Mouse (Mus musculus) CH12.LX (cell line): ENCODE measurements around the gene Klhl3. TPM values are rescaled to one million over a fixed set of nuclear protein-coding genes. Genes with fewer than 3 reads are reported as not detected.

Experiments
- DNase-seq: peaks from one replicate; pipeline ENCODE4 v3.0.0-alpha.2; 2013; ENCODE audit errors: extremely low read depth
- H3K27ac ChIP-seq: 2 replicates; pipeline ENCODE4 v1.5.1; 2012; ENCODE audit warnings: low read depth, mild to moderate bottlenecking, control low read depth, moderate library complexity; ENCODE audit not compliant: insufficient read depth
- H3K27me3 ChIP-seq: replicated peaks from 2 replicates; pipeline ENCODE3; 2012; ENCODE audit warnings: inconsistent platforms
- H3K36me3 ChIP-seq, 2 experiments: replicated peaks in 1 of 2; 2 replicates each; pipeline versions ENCODE3 to v1.6.1; 2012; ENCODE audit warnings: inconsistent platforms in 1 of 2, low read length in 1 of 2, mild to moderate bottlenecking in 1 of 2, mixed read lengths in 1 of 2, moderate library complexity in 1 of 2; ENCODE audit not compliant: control insufficient read depth in 1 of 2, insufficient read depth in 1 of 2
- H3K4me1 ChIP-seq, 2 experiments: 2 replicates each; pipeline ENCODE4 v1.6.1; 2012; ENCODE audit warnings: inconsistent platforms in 1 of 2, moderate library complexity in 1 of 2; ENCODE audit not compliant: insufficient read depth in 2 of 2, control insufficient read depth in 1 of 2
- H3K4me2 ChIP-seq: 2 replicates; pipeline ENCODE4 v1.6.1; 2012; ENCODE audit warnings: low read depth, mild to moderate bottlenecking, control low read depth; ENCODE audit not compliant: poor library complexity, insufficient read depth, severe bottlenecking
- H3K4me3 ChIP-seq, 3 experiments: fragments of 150-350 bp in 1 of 3; sonication (generic) in 1 of 3; replicated peaks in 1 of 3; 2 replicates each; pipeline versions ENCODE3 to v1.5.1; 2011 to 2012; ENCODE audit warnings: low read depth in 2 of 3, low read length in 2 of 3, mild to moderate bottlenecking in 2 of 3, moderate library complexity in 2 of 3, control low read depth in 1 of 3, improper control_type of control experiment in 1 of 3, inconsistent platforms in 1 of 3, mixed read lengths in 1 of 3; ENCODE audit not compliant: poor library complexity in 1 of 3
- H3K79me2 ChIP-seq: replicated peaks from 2 replicates; pipeline ENCODE4 v1.6.1; 2012; ENCODE audit warnings: mild to moderate bottlenecking, moderate library complexity; ENCODE audit not compliant: control insufficient read depth, poor library complexity, insufficient read depth, severe bottlenecking; ENCODE audit errors: extremely low read depth
- H3K9ac ChIP-seq: 2 replicates; pipeline ENCODE4 v1.6.1; 2012; ENCODE audit warnings: low read depth, mild to moderate bottlenecking, control low read depth, moderate library complexity; ENCODE audit not compliant: insufficient read depth
- H3K9me3 ChIP-seq: replicated peaks from 2 replicates; pipeline ENCODE3; 2012; ENCODE audit warnings: low read length, inconsistent platforms, mixed read lengths
- BHLHE40 ChIP-seq: IDR thresholded peaks from 2 replicates; pipeline ENCODE4 v1.6.1; 2011; ENCODE audit warnings: mild to moderate bottlenecking, low read depth, low read length, improper control_type of control experiment
- CHD1 ChIP-seq: IDR thresholded peaks from 2 replicates; pipeline ENCODE4 v1.6.1; 2012; ENCODE audit warnings: low read depth, low read length, improper control_type of control experiment, inconsistent platforms
- CHD2 ChIP-seq: IDR thresholded peaks from 2 replicates; pipeline ENCODE4 v1.6.1; 2011; ENCODE audit warnings: low read length, improper control_type of control experiment
- CTCF ChIP-seq, 2 experiments: IDR thresholded peaks in 1 of 2; conservative IDR thresholded peaks in 1 of 2; 2 replicates each; pipeline ENCODE4 v1.5.1; 2011 to 2012; ENCODE audit warnings: low read depth in 2 of 2, low read length in 2 of 2, improper control_type of control experiment in 1 of 2, inconsistent platforms in 1 of 2, mild to moderate bottlenecking in 1 of 2, moderate library complexity in 1 of 2
- ETS1 ChIP-seq: conservative IDR thresholded peaks from 2 replicates; pipeline ENCODE4 v1.6.1; 2012; ENCODE audit warnings: low read depth, mild to moderate bottlenecking, inconsistent platforms, low read length, improper control_type of control experiment, moderate library complexity
- GABPA ChIP-seq: IDR thresholded peaks from 2 replicates; pipeline ENCODE4 v1.6.1; 2012; ENCODE audit warnings: low read depth, low read length, improper control_type of control experiment, inconsistent platforms; ENCODE audit not compliant: insufficient replicate concordance
- HCFC1 ChIP-seq: IDR thresholded peaks from 2 replicates; pipeline ENCODE4 v1.6.1; 2012; ENCODE audit warnings: low read depth, mild to moderate bottlenecking, inconsistent platforms, low read length, improper control_type of control experiment
- JUND ChIP-seq: conservative IDR thresholded peaks from 2 replicates; pipeline ENCODE4 v1.6.1; 2011; ENCODE audit warnings: low read depth, low read length, improper control_type of control experiment
- MAFK ChIP-seq: IDR thresholded peaks from 2 replicates; pipeline ENCODE4 v1.6.1; 2011; ENCODE audit warnings: low read length, improper control_type of control experiment; ENCODE audit not compliant: insufficient replicate concordance
- MAZ ChIP-seq: IDR thresholded peaks from 2 replicates; pipeline ENCODE4 v1.6.1; 2012; ENCODE audit warnings: low read depth, mild to moderate bottlenecking, inconsistent platforms, low read length, improper control_type of control experiment, moderate library complexity
- MXI1 ChIP-seq: IDR thresholded peaks from 2 replicates; pipeline ENCODE4 v1.6.1; 2011; ENCODE audit warnings: mild to moderate bottlenecking, low read depth, low read length, improper control_type of control experiment
- NELFE ChIP-seq: IDR thresholded peaks from 2 replicates; pipeline ENCODE4 v1.6.1; 2011; ENCODE audit warnings: low read depth, low read length, improper control_type of control experiment
- PAX5 ChIP-seq: IDR thresholded peaks from 2 replicates; pipeline ENCODE4 v1.6.1; 2012; ENCODE audit warnings: low read length, inconsistent platforms, mixed read lengths
- POLR2A ChIP-seq: IDR thresholded peaks from 2 replicates; pipeline ENCODE4 v1.6.1; 2011; ENCODE audit warnings: low read depth, mild to moderate bottlenecking, improper control_type of control experiment, low read length
- POLR2AphosphoS2 ChIP-seq: IDR thresholded peaks from 2 replicates; pipeline ENCODE4 v1.6.1; 2011; ENCODE audit warnings: low read depth, low read length, improper control_type of control experiment
- RAD21 ChIP-seq: IDR thresholded peaks from 2 replicates; pipeline ENCODE4 v1.6.1; 2011; ENCODE audit warnings: low read depth, mild to moderate bottlenecking, low read length, improper control_type of control experiment, moderate library complexity
- SIN3A ChIP-seq: IDR thresholded peaks from 2 replicates; pipeline ENCODE4 v1.6.1; 2012; ENCODE audit warnings: low read length, improper control_type of control experiment, inconsistent platforms
- TCF12 ChIP-seq: IDR thresholded peaks from 2 replicates; pipeline ENCODE4 v1.6.1; 2014; ENCODE audit warnings: low read depth, mild to moderate bottlenecking, inconsistent platforms, low read length, improper control_type of control experiment
- USF1 ChIP-seq: IDR thresholded peaks from 2 replicates; pipeline ENCODE4 v1.6.1; 2014; ENCODE audit warnings: low read depth, mild to moderate bottlenecking, inconsistent platforms, low read length, improper control_type of control experiment
- ZKSCAN1 ChIP-seq: IDR thresholded peaks from 2 replicates; pipeline ENCODE4 v1.6.1; 2012; ENCODE audit warnings: low read depth, inconsistent platforms, low read length, improper control_type of control experiment, borderline replicate concordance
- ZNF384 ChIP-seq: IDR thresholded peaks from 2 replicates; pipeline ENCODE4 v1.6.1; 2012; ENCODE audit warnings: low read depth, low read length, improper control_type of control experiment, inconsistent platforms
- dilution Hi-C: fragments of 300-500 bp; cut with MboI; formaldehyde crosslinking; loops from 2 replicates; pipeline ENCODE4 v1.14.3; 2020; ENCODE audit warnings: low sequenced_read_pairs; ENCODE audit not compliant: extremely low pct_unique_long_range_greater_than_20kb, extremely low pct_ligation_motif_present
- in situ Hi-C: fragments of 300-500 bp; cut with MboI; formaldehyde crosslinking; loops from 3 replicates; pipeline ENCODE4 v1.14.3; 2019; ENCODE audit warnings: low sequenced_read_pairs, low pct_ligation_motif_present, low pct_unique_long_range_greater_than_20kb, mixed read lengths
- polyA plus RNA-seq: library from polyadenylated mRNA; unstranded; fragments of >175 nt; gene quantifications from 2 replicates; pipeline ENCODE4 v1.2.1, GENCODE M21; 2012; ENCODE audit warnings: low read depth; ENCODE audit not compliant: insufficient read length
- total RNA-seq, 2 experiments: library from RNA; depleted of rRNA; stranded (reverse); fragments of 300-350 nt in 1 of 2; fragments of >200 nt in 1 of 2; gene quantifications; 2 replicates each; pipeline ENCODE4 v1.2.3; 2012 to 2014

Klhl3 gene
- total and polyA plus RNA-seq, 3 experiments, result not detected

DNA sequence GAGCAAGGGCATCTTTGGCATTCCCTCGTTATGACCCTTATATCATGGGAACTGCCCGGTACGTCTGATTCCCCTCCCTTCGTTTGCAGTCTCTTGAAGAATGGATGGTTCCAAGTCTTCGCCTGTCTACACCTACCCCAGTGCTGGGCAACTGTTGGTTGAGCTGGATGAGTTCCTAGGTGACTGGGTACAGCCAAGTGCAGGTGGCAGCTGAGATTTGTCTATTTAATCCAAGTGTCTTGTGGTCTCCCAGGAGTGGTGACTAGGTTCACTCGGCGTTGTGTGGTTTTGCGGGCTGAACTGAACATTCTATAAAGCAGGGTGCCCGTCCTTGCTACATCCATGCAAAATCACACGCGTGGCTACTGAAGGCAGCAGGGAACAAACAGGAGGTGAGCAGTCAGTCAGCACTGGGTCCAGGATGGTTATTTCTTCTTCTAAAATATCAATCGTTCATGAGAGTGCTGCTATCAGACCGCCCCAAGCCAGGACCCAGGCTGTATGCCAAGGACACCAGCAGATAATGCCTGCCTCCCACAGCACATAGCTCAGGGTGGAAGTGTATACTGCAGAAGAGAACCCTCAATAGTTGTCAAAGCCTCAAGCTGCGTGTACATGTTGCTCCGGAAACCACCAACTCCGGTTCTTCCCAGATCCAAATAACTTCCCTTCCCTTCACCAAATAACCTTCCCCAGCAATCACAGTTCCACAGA, 87.5 kb downstream of the Klhl3 start:
- Histone ChIP-seq H3K4me3 (no peak overlapping the region), H3K79me2 (no peaks in the 10 kb centered on the region), H3K4me2 (no peak overlapping the region), H3K4me1 (no peaks in the 10 kb centered on the region), H3K27ac (no peak overlapping the region), H3K9ac (no peak overlapping the region), H3K9me3 (peaks cover 78% of the 10 kb centered on the region), H3K36me3 (no peaks in the 10 kb centered on the region), H3K27me3 (peaks cover 4% of the 10 kb centered on the region)
- TF ChIP-seq TCF12 (no peak), CHD1 (no peak), BHLHE40 (no peak), CHD2 (no peak), GABPA (no peak), POLR2A (no peak), MXI1 (no peak)
- no peak for DNase-seq
- in situ Hi-C loops, result no loop called here
- dilution Hi-C loops, result no loop called here

GRCm38 (mm10) chr13:58023726-58024453, 89.5 kb downstream of the Klhl3 start:
- dilution Hi-C loops, result no loop called here
- Histone ChIP-seq H3K4me3 (no peak overlapping the region), H3K79me2 (no peaks in the 10 kb centered on the region), H3K4me2 (no peak overlapping the region), H3K27me3 (peaks cover 3% of the 10 kb centered on the region), H3K9ac (no peak overlapping the region), H3K36me3 (no peaks in the 10 kb centered on the region)
- DNase-seq, result no peak
- in situ Hi-C loops, result no loop called here
- TF ChIP-seq PAX5, result no peak
- TF ChIP-seq, all 38 proteins: peak for 0
- H3K9me3 ChIP-seq, result peaks cover 71% of the 10 kb centered on the region
- no peaks in the 10 kb centered on the region for H3K4me1 ChIP-seq
- H3K27ac ChIP-seq, result no peak overlapping the region

- TF ChIP-seq ZNF384 (no peak), SIN3A (no peak), POLR2A (no peak), BHLHE40 (no peak), TCF12 (no peak), PAX5 (no peak), CHD1 (no peak), POLR2AphosphoS2 (no peak), RAD21 (no peak), USF1 (no peak), MAFK (no peak), NELFE (no peak), CHD2 (no peak), MAZ (no peak), CTCF (conservative IDR thresholded peaks at IDR 0.05 in 1 of 2, IDR thresholded peaks at IDR 0.05 in 1 of 2; ENCODE audit: low read depth in 2 of 2, low read length in 2 of 2) (no peak), JUND (no peak), HCFC1 (no peak), ZKSCAN1 (no peak), ETS1 (no peak)
- H3K4me1 ChIP-seq, result no peaks in the 10 kb centered on the region
- no peak overlapping the region for H3K4me3 ChIP-seq
- H3K36me3 ChIP-seq, result no peaks in the 10 kb centered on the region
- no peak for DNase-seq
- H3K27ac ChIP-seq, result no peak overlapping the region
- dilution Hi-C loops, result no loop called here
- no peaks in the 10 kb centered on the region for H3K79me2 ChIP-seq
- peaks cover 77% of the 10 kb centered on the region for H3K9me3 ChIP-seq
- H3K27me3 ChIP-seq, result peaks cover 3% of the 10 kb centered on the region
- in situ Hi-C loops, result no loop called here
- no peak overlapping the region for H3K4me2 ChIP-seq
- H3K9ac ChIP-seq, result no peak overlapping the region
Observed at GRCm38 (mm10) chr13:58023001-58023560, 90.3 kb downstream of the Klhl3 start.
